ENCODE assay signal across 8 mouse cellular contexts in genomic region chr4:150248009-150248408, GRCm38 (mm10). TPM values are rescaled to one million over a fixed set of nuclear protein-coding genes. Genes with fewer than 3 reads are reported as not detected.
DNase-seq lines count a peak whose midpoint lies in the region; ATAC-seq and TF ChIP-seq lines count a peak whose summit lies in the region.

No protein-coding gene starts in this region.

- TF ChIP-seq POLR2A in limb, embryonic 14.5 days (IDR thresholded peaks at IDR 0.05; ENCODE audit: borderline replicate concordance, extremely low read depth, insufficient read depth, insufficient read length), result no peak

- no peak overlapping the region for H3K4me3 ChIP-seq in neural tube, embryonic 15.5 days (replicated peaks)
- no peak overlapping the region for H3K4me3 ChIP-seq in forebrain, embryonic 15.5 days
- H3K4me3 ChIP-seq in intestine, embryonic 14.5 days (ENCODE audit: low read depth, low read length), result no peak overlapping the region
- no peak overlapping the region for H3K4me3 ChIP-seq in limb, embryonic 14.5 days (replicated peaks; ENCODE audit: low read length)
- no peak overlapping the region for H3K4me3 ChIP-seq in midbrain, embryonic 15.5 days

- DNase-seq in neural tube, embryonic 10.5 days (ENCODE audit: extremely low spot score, low spot score), result peak; percentile 69
- peak; percentile 68 for DNase-seq in c-Kit-positive CD71-positive TER-119-positive erythroid progenitor cells, embryonic 14.5 days (ENCODE audit: low spot score)
- peak; percentile 81 for DNase-seq in intestine, embryonic 14.5 days (ENCODE audit: low spot score)
- no peak for DNase-seq in limb, embryonic 14.5 days (ENCODE audit: low spot score)
- peak; percentile 37 to 41 for DNase-seq in spleen, postnatal 36 days (ENCODE audit: low spot score in 2 of 2)

- H3K36me3 ChIP-seq in neural tube, embryonic 15.5 days, result peaks cover 59% of the 10 kb centered on the region
- peaks cover 61% of the 10 kb centered on the region for H3K36me3 ChIP-seq in forebrain, embryonic 15.5 days
- peaks cover 78% of the 10 kb centered on the region for H3K36me3 ChIP-seq in intestine, embryonic 14.5 days (ENCODE audit: control insufficient read depth, insufficient read depth, low read length)
- peaks cover 73% of the 10 kb centered on the region for H3K36me3 ChIP-seq in limb, embryonic 14.5 days (ENCODE audit: control insufficient read depth, insufficient read depth, low read length)
- peaks cover 49% of the 10 kb centered on the region for H3K36me3 ChIP-seq in midbrain, embryonic 15.5 days (replicated peaks)

- 53% methylated on average over 5 of the region's 5 CpGs for WGBS in neural tube, embryonic 15.5 days
- WGBS in forebrain, embryonic 15.5 days, result 60% methylated on average over 5 of the region's 5 CpGs
- WGBS in intestine, embryonic 14.5 days, result 65% methylated on average over 5 of the region's 5 CpGs
- WGBS in limb, embryonic 14.5 days, result 68% methylated on average over 5 of the region's 5 CpGs
- 49% methylated on average over 5 of the region's 5 CpGs for WGBS in midbrain, embryonic 15.5 days

- H3K4me2 ChIP-seq in neural tube, embryonic 15.5 days, result no peak overlapping the region
- H3K4me2 ChIP-seq in forebrain, embryonic 15.5 days (replicated peaks), result no peak overlapping the region
- no peak overlapping the region for H3K4me2 ChIP-seq in intestine, embryonic 14.5 days (ENCODE audit: low read length)
- H3K4me2 ChIP-seq in limb, embryonic 14.5 days (replicated peaks; ENCODE audit: low read depth, low read length, severe bottlenecking), result no peak overlapping the region
- no peak overlapping the region for H3K4me2 ChIP-seq in midbrain, embryonic 15.5 days

- H3K27me3 ChIP-seq in neural tube, embryonic 15.5 days (replicated peaks), result no peaks in the 10 kb centered on the region
- no peaks in the 10 kb centered on the region for H3K27me3 ChIP-seq in forebrain, embryonic 15.5 days
- no peaks in the 10 kb centered on the region for H3K27me3 ChIP-seq in intestine, embryonic 14.5 days (replicated peaks; ENCODE audit: control insufficient read depth, insufficient read depth, low read length)
- H3K27me3 ChIP-seq in limb, embryonic 14.5 days (ENCODE audit: control insufficient read depth, insufficient read depth, low read length), result no peaks in the 10 kb centered on the region
- no peaks in the 10 kb centered on the region for H3K27me3 ChIP-seq in midbrain, embryonic 15.5 days (replicated peaks)

- no peak overlapping the region for H3K27ac ChIP-seq in neural tube, embryonic 15.5 days (replicated peaks)
- no peak overlapping the region for H3K27ac ChIP-seq in forebrain, embryonic 15.5 days (replicated peaks)
- H3K27ac ChIP-seq in intestine, embryonic 14.5 days (ENCODE audit: low read depth), result no peak overlapping the region
- no peak overlapping the region for H3K27ac ChIP-seq in limb, embryonic 14.5 days (replicated peaks; ENCODE audit: low read depth, low read length)
- no peak overlapping the region for H3K27ac ChIP-seq in midbrain, embryonic 15.5 days

- no peak overlapping the region for H3K9ac ChIP-seq in neural tube, embryonic 15.5 days (replicated peaks)
- no peak overlapping the region for H3K9ac ChIP-seq in forebrain, embryonic 15.5 days (replicated peaks)
- no peak overlapping the region for H3K9ac ChIP-seq in intestine, embryonic 14.5 days (ENCODE audit: low read length)
- no peak overlapping the region for H3K9ac ChIP-seq in limb, embryonic 14.5 days (ENCODE audit: low read depth, low read length, severe bottlenecking)
- no peak overlapping the region for H3K9ac ChIP-seq in midbrain, embryonic 15.5 days

- H3K4me1 ChIP-seq in neural tube, embryonic 15.5 days, result peaks cover 38% of the 10 kb centered on the region
- peaks cover 21% of the 10 kb centered on the region for H3K4me1 ChIP-seq in forebrain, embryonic 15.5 days
- H3K4me1 ChIP-seq in intestine, embryonic 14.5 days (replicated peaks; ENCODE audit: control insufficient read depth, insufficient read depth, low read length), result no peaks in the 10 kb centered on the region
- no peaks in the 10 kb centered on the region for H3K4me1 ChIP-seq in limb, embryonic 14.5 days (ENCODE audit: control insufficient read depth, insufficient read depth, low read length)
- peaks cover 19% of the 10 kb centered on the region for H3K4me1 ChIP-seq in midbrain, embryonic 15.5 days

- ATAC-seq in neural tube, embryonic 15.5 days (ENCODE audit: low FRiP score), result no peak
- peak; percentile 57 for ATAC-seq in forebrain, embryonic 15.5 days (replicated peaks)
- ATAC-seq in intestine, embryonic 14.5 days (replicated peaks; ENCODE audit: low FRiP score, low TSS enrichment, low read depth), result no peak
- ATAC-seq in limb, embryonic 14.5 days (ENCODE audit: low FRiP score, low read depth), result peak; percentile 31; the same call in 1 of the 2 replicates
- peak; percentile 51 for ATAC-seq in midbrain, embryonic 15.5 days (replicated peaks)

- no peaks in the 10 kb centered on the region for H3K9me3 ChIP-seq in neural tube, embryonic 15.5 days (replicated peaks)
- H3K9me3 ChIP-seq in forebrain, embryonic 15.5 days, result no peaks in the 10 kb centered on the region
- H3K9me3 ChIP-seq in intestine, embryonic 14.5 days (ENCODE audit: control insufficient read depth, low read length), result no peaks in the 10 kb centered on the region
- H3K9me3 ChIP-seq in limb, embryonic 14.5 days (ENCODE audit: control insufficient read depth, low read length), result no peaks in the 10 kb centered on the region
- H3K9me3 ChIP-seq in midbrain, embryonic 15.5 days, result no peaks in the 10 kb centered on the region

RNA-seq across cellular contexts. Expression of gene Eno1, which starts 11.5 kb away (rescaled TPM):
- polyA plus RNA-seq in neural tube, embryonic 15.5 days (2015; fragmentation: Nextera tagmentation; extraction: Ambion mirVana), result 1,173 and 1,202 TPM in 2 replicates
- polyA plus RNA-seq in forebrain, embryonic 15.5 days (2015; fragmentation: Nextera tagmentation; extraction: Ambion mirVana), result 953 and 957 TPM in 2 replicates
- 1,930 and 1,939 TPM in 2 replicates for polyA plus RNA-seq in intestine, embryonic 14.5 days (2014; fragmentation: Nextera tagmentation; extraction: Ambion mirVana)
- polyA plus RNA-seq in limb, embryonic 14.5 days (2012; rRNA removed), result 675 and 907 TPM in 2 replicates
- polyA plus RNA-seq in limb, embryonic 14.5 days (2014; fragmentation: Nextera tagmentation; extraction: Ambion mirVana), result 1,291 and 1,302 TPM in 2 replicates
- 1,044 and 1,060 TPM in 2 replicates for polyA plus RNA-seq in midbrain, embryonic 15.5 days (2015; fragmentation: Nextera tagmentation; extraction: Ambion mirVana)

RNA-seq across cellular contexts. Expression of gene Rere, which starts 33.4 kb away (rescaled TPM):
- polyA plus RNA-seq in neural tube, embryonic 15.5 days (2015; fragmentation: Nextera tagmentation; extraction: Ambion mirVana), result 31.8 and 34.6 TPM in 2 replicates
- 26.6 and 32.0 TPM in 2 replicates for polyA plus RNA-seq in forebrain, embryonic 15.5 days (2015; fragmentation: Nextera tagmentation; extraction: Ambion mirVana)
- polyA plus RNA-seq in intestine, embryonic 14.5 days (2014; fragmentation: Nextera tagmentation; extraction: Ambion mirVana), result 38.0 and 38.1 TPM in 2 replicates
- 43.3 and 51.3 TPM in 2 replicates for polyA plus RNA-seq in limb, embryonic 14.5 days (2012; rRNA removed)
- polyA plus RNA-seq in limb, embryonic 14.5 days (2014; fragmentation: Nextera tagmentation; extraction: Ambion mirVana), result 28.5 and 32.3 TPM in 2 replicates
- 32.1 and 37.4 TPM in 2 replicates for polyA plus RNA-seq in midbrain, embryonic 15.5 days (2015; fragmentation: Nextera tagmentation; extraction: Ambion mirVana)

RNA-seq across cellular contexts. Expression of gene Car6, which starts 46.9 kb away (rescaled TPM):
- not detected in 2 replicates for polyA plus RNA-seq in neural tube, embryonic 15.5 days (2015; fragmentation: Nextera tagmentation; extraction: Ambion mirVana)
- polyA plus RNA-seq in forebrain, embryonic 15.5 days (2015; fragmentation: Nextera tagmentation; extraction: Ambion mirVana), result not detected in 2 replicates
- not detected in 2 replicates for polyA plus RNA-seq in intestine, embryonic 14.5 days (2014; fragmentation: Nextera tagmentation; extraction: Ambion mirVana)
- polyA plus RNA-seq in limb, embryonic 14.5 days (2012; rRNA removed), result 0.14 and 0.26 TPM in 2 replicates
- polyA plus RNA-seq in limb, embryonic 14.5 days (2014; fragmentation: Nextera tagmentation; extraction: Ambion mirVana), result 0.14 TPM in 1 of 2 replicates, not detected in the other
- polyA plus RNA-seq in midbrain, embryonic 15.5 days (2015; fragmentation: Nextera tagmentation; extraction: Ambion mirVana), result not detected in 2 replicates

Comparison
In these comparisons a context has a peak if more than half of its experiments do, and no peak if none do; other contexts are left out.
1. ATAC-seq: peak in forebrain, embryonic 15.5 days (single experiment), limb, embryonic 14.5 days (single experiment) and midbrain, embryonic 15.5 days (single experiment); none in neural tube, embryonic 15.5 days (single experiment) and intestine, embryonic 14.5 days (single experiment).